Mouse (Mus musculus): ENCODE measurements around the gene Ndufa13. TPM values are rescaled to one million over a fixed set of nuclear protein-coding genes. Genes with fewer than 3 reads are reported as not detected.

Ndufa13 gene
- polyA plus RNA-seq, 1 experiment from 2014 or later: 177 TPM

GRCm38 (mm10) chr8:69870003-69870765, 32.2 kb downstream of the Ndufa13 start:
- Histone ChIP-seq H3K36me3 (peaks cover 41% of the 10 kb centered on the region), H3K4me3 (no peak overlapping the region), H3K4me1 (replicated peaks) (no peaks in the 10 kb centered on the region), H3K9me3 (no peaks in the 10 kb centered on the region), H3K27me3 (ENCODE audit: insufficient read depth, poor library complexity, severe bottlenecking) (no peaks in the 10 kb centered on the region), H3K27ac (no peak overlapping the region)
- DNase-seq (ENCODE audit: low spot score): no peak
- WGBS: 85% methylated on average over 11 of the region's 11 CpGs

GRCm38 (mm10) chr8:69867696-69868326, 34.5 kb downstream of the Ndufa13 start:
- Histone ChIP-seq H3K4me1 (replicated peaks) (no peaks in the 10 kb centered on the region), H3K27ac (no peak overlapping the region), H3K9me3 (no peaks in the 10 kb centered on the region), H3K4me3 (no peak overlapping the region), H3K36me3 (peaks cover 60% of the 10 kb centered on the region), H3K27me3 (ENCODE audit: insufficient read depth, poor library complexity, severe bottlenecking) (no peaks in the 10 kb centered on the region)
- no peak for DNase-seq (ENCODE audit: low spot score)
- 65% methylated on average over 5 of the region's 5 CpGs for WGBS

- H3K27me3 ChIP-seq (ENCODE audit: insufficient read depth, poor library complexity, severe bottlenecking): no peaks in the 10 kb centered on the region
- no peaks in the 10 kb centered on the region for H3K4me1 ChIP-seq (replicated peaks)
- DNase-seq (ENCODE audit: low spot score): no peak
- 79% methylated on average over 5 of the region's 5 CpGs for WGBS
- no peak overlapping the region for H3K4me3 ChIP-seq
- no peaks in the 10 kb centered on the region for H3K9me3 ChIP-seq
- peaks cover 65% of the 10 kb centered on the region for H3K36me3 ChIP-seq
- no peak overlapping the region for H3K27ac ChIP-seq
Observed at GRCm38 (mm10) chr8:69864180-69864579, 38.2 kb downstream of the Ndufa13 start.

GRCm38 (mm10) chr8:69863387-69864020, 38.9 kb downstream of the Ndufa13 start:
- H3K36me3 ChIP-seq: peaks cover 70% of the 10 kb centered on the region

GRCm38 (mm10) chr8:69861251-69861650, 41.1 kb downstream of the Ndufa13 start:
- no peak for DNase-seq (ENCODE audit: low spot score)
- Histone ChIP-seq H3K27me3 (ENCODE audit: insufficient read depth, poor library complexity, severe bottlenecking) (no peaks in the 10 kb centered on the region), H3K4me3 (no peak overlapping the region), H3K9me3 (no peaks in the 10 kb centered on the region), H3K36me3 (peaks cover 66% of the 10 kb centered on the region), H3K27ac (no peak overlapping the region), H3K4me1 (replicated peaks) (no peaks in the 10 kb centered on the region)
- 62% methylated on average over 2 of the region's 2 CpGs for WGBS

More at GRCm38 (mm10) chr8:69863387-69864020, 38.9 kb downstream of the Ndufa13 start:
- H3K4me3 ChIP-seq: no peak overlapping the region
- no peaks in the 10 kb centered on the region for H3K27me3 ChIP-seq (ENCODE audit: insufficient read depth, poor library complexity, severe bottlenecking)
- no peak for DNase-seq (ENCODE audit: low spot score)
- 87% methylated on average over 5 of the region's 5 CpGs for WGBS
- no peaks in the 10 kb centered on the region for H3K4me1 ChIP-seq (replicated peaks)
- H3K27ac ChIP-seq: no peak overlapping the region
- no peaks in the 10 kb centered on the region for H3K9me3 ChIP-seq

- H3K9me3 ChIP-seq: no peaks in the 10 kb centered on the region
- H3K36me3 ChIP-seq: peaks cover 63% of the 10 kb centered on the region
- H3K27me3 ChIP-seq (ENCODE audit: insufficient read depth, poor library complexity, severe bottlenecking): no peaks in the 10 kb centered on the region
- no peaks in the 10 kb centered on the region for H3K4me1 ChIP-seq (replicated peaks)
- WGBS: 59% methylated on average over 4 of the region's 4 CpGs
- H3K27ac ChIP-seq: no peak overlapping the region
- no peak overlapping the region for H3K4me3 ChIP-seq
- DNase-seq (ENCODE audit: low spot score): peak; percentile 11
Observed at GRCm38 (mm10) chr8:69860807-69861206, 41.6 kb downstream of the Ndufa13 start.

- DNase-seq (ENCODE audit: low spot score): no peak
- 92% methylated on average over 10 of the region's 10 CpGs for WGBS
- Histone ChIP-seq H3K27me3 (ENCODE audit: insufficient read depth, poor library complexity, severe bottlenecking) (no peaks in the 10 kb centered on the region), H3K9me3 (no peaks in the 10 kb centered on the region), H3K36me3 (peaks cover 50% of the 10 kb centered on the region), H3K4me1 (replicated peaks) (no peaks in the 10 kb centered on the region), H3K27ac (no peak overlapping the region), H3K4me3 (no peak overlapping the region)
Observed at GRCm38 (mm10) chr8:69853869-69854268, 48.5 kb downstream of the Ndufa13 start.

- Histone ChIP-seq H3K36me3 (peaks cover 51% of the 10 kb centered on the region), H3K27ac (no peak overlapping the region), H3K27me3 (ENCODE audit: insufficient read depth, poor library complexity, severe bottlenecking) (no peaks in the 10 kb centered on the region), H3K4me1 (replicated peaks) (no peaks in the 10 kb centered on the region), H3K9me3 (no peaks in the 10 kb centered on the region), H3K4me3 (no peak overlapping the region)
- DNase-seq (ENCODE audit: low spot score): no peak
- 87% methylated on average over 7 of the region's 7 CpGs for WGBS
Observed at GRCm38 (mm10) chr8:69850926-69851506, 51.3 kb downstream of the Ndufa13 start.

- Histone ChIP-seq H3K9me3 (no peaks in the 10 kb centered on the region), H3K4me1 (replicated peaks) (no peaks in the 10 kb centered on the region), H3K36me3 (peaks cover 48% of the 10 kb centered on the region), H3K27me3 (ENCODE audit: insufficient read depth, poor library complexity, severe bottlenecking) (no peaks in the 10 kb centered on the region), H3K4me3 (no peak overlapping the region), H3K27ac (no peak overlapping the region)
- WGBS: 46% methylated on average over 3 of the region's 3 CpGs
- peak; percentile 16 for DNase-seq (ENCODE audit: low spot score)
Observed at GRCm38 (mm10) chr8:69849899-69850298, 52.5 kb downstream of the Ndufa13 start.

- Histone ChIP-seq H3K4me3 (no peak overlapping the region), H3K4me1 (replicated peaks) (no peaks in the 10 kb centered on the region), H3K27ac (no peak overlapping the region), H3K27me3 (ENCODE audit: insufficient read depth, poor library complexity, severe bottlenecking) (no peaks in the 10 kb centered on the region), H3K36me3 (peaks cover 48% of the 10 kb centered on the region), H3K9me3 (no peaks in the 10 kb centered on the region)
- 90% methylated on average over 8 of the region's 8 CpGs for WGBS
- no peak for DNase-seq (ENCODE audit: low spot score)
Observed at GRCm38 (mm10) chr8:69848951-69849350, 53.4 kb downstream of the Ndufa13 start.

- WGBS: 77% methylated on average over 3 of the region's 3 CpGs
- no peaks in the 10 kb centered on the region for H3K4me1 ChIP-seq (replicated peaks)
- no peak overlapping the region for H3K4me3 ChIP-seq
Observed at GRCm38 (mm10) chr8:69847167-69848065, 54.9 kb downstream of the Ndufa13 start.

More at GRCm38 (mm10) chr8:69847167-69848065, 54.9 kb downstream of the Ndufa13 start:
- no peak for DNase-seq (ENCODE audit: low spot score)
- no peaks in the 10 kb centered on the region for H3K27me3 ChIP-seq (ENCODE audit: insufficient read depth, poor library complexity, severe bottlenecking)
- H3K9me3 ChIP-seq: no peaks in the 10 kb centered on the region
- no peak overlapping the region for H3K27ac ChIP-seq
- H3K36me3 ChIP-seq: peaks cover 34% of the 10 kb centered on the region

Measured in hindbrain, embryonic 10.5 days (tissue).